Comparison of ENCODE assay signal across 8 mouse cellular contexts in the genomic region with DNA sequence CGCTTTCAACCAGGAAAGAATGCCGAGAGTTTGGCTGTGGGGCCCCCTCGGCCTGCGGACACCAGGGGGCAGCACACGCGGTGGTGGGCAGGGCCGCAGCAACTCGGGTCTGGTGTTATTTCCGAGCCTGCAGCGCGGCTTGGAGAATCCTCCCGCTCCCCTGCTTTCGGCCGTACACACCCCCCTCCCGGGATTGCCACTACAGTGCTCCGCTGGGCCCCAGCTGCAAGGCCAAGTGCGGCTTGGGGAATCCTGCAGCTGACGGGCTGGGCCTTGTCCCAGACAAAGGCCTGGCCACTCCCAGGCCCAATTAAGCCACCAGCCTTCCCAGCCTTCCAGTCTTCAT. TPM values are rescaled to one million over a fixed set of nuclear protein-coding genes. Genes with fewer than 3 reads are reported as not detected.
DNase-seq lines count a peak whose midpoint lies in the region; ATAC-seq and TF ChIP-seq lines count a peak whose summit lies in the region.

No protein-coding gene starts in this region.

- peaks cover 40% of the 10 kb centered on the region for H3K27me3 ChIP-seq in intestine, embryonic 16.5 days (replicated peaks; ENCODE audit: control insufficient read depth, insufficient read depth, low read length)

- TF ChIP-seq CTCF in cortical plate, adult 2 months (IDR thresholded peaks at IDR 0.05; ENCODE audit: extremely low read depth, insufficient read depth, low read length) = peak; percentile 28; the same call in 1 of the 2 replicates
- TF ChIP-seq CTCF in lung, adult 2 months (IDR thresholded peaks at IDR 0.05; ENCODE audit: insufficient read depth, low read length) = peak; percentile 42
- TF ChIP-seq CTCF in olfactory bulb, adult 2 months (IDR thresholded peaks at IDR 0.05; ENCODE audit: insufficient read depth, low read depth, low read length) = peak; percentile 67

- peak; percentile 27 for DNase-seq in left cerebral cortex, adult 11 months (ENCODE audit: low spot score)
- no peak for DNase-seq in left cerebral cortex, adult 8-10 months (ENCODE audit: low spot score in 2 of 2)
- peak; percentile 76 to 85 for DNase-seq in gastrocnemius, postnatal 4 days (ENCODE audit: low spot score in 2 of 2)
- peak; percentile 79 for DNase-seq in lung, adult 2 months
- peak; percentile 82 for DNase-seq in urinary bladder, postnatal 25 days (ENCODE audit: low spot score)

- H3K4me1 ChIP-seq in cortical plate, adult 2 months (ENCODE audit: control insufficient read depth, insufficient read depth, low read length) = no peaks in the 10 kb centered on the region
- peaks cover 18% of the 10 kb centered on the region for H3K4me1 ChIP-seq in intestine, embryonic 16.5 days (ENCODE audit: control insufficient read depth, insufficient read depth, low read length)
- peaks cover 8% of the 10 kb centered on the region; the same call in 1 of the 2 replicates for H3K4me1 ChIP-seq in lung, adult 2 months (ENCODE audit: control insufficient read depth, insufficient read depth, low read length)
- peaks cover 15% of the 10 kb centered on the region for H3K4me1 ChIP-seq in olfactory bulb, adult 2 months (ENCODE audit: control insufficient read depth, insufficient read depth, low read length)

- TF ChIP-seq POLR2A in cortical plate, adult 2 months (IDR thresholded peaks at IDR 0.05; ENCODE audit: extremely low read depth, insufficient read depth, low read length) = no peak
- peak; percentile 48; the same call in 1 of the 2 replicates for TF ChIP-seq POLR2A in lung, adult 2 months (IDR thresholded peaks at IDR 0.05; ENCODE audit: borderline replicate concordance, extremely low read depth, low read depth, low read length)
- no peak for TF ChIP-seq POLR2A in olfactory bulb, adult 2 months (IDR thresholded peaks at IDR 0.05; ENCODE audit: insufficient read depth, low read depth, low read length)

- peak overlapping the region; percentile 87 for H3K4me2 ChIP-seq in intestine, embryonic 16.5 days (ENCODE audit: low read depth, low read length)

- H3K27ac ChIP-seq in cortical plate, adult 2 months (ENCODE audit: insufficient read depth, low read length) = no peak overlapping the region
- H3K27ac ChIP-seq in intestine, embryonic 16.5 days (ENCODE audit: low read length) = peak overlapping the region; percentile 65
- H3K27ac ChIP-seq in olfactory bulb, adult 2 months (ENCODE audit: insufficient read depth, low read depth, low read length) = no peak overlapping the region

- no peak overlapping the region for H3K4me3 ChIP-seq in cortical plate, adult 2 months (ENCODE audit: insufficient read depth, low read length)
- peak overlapping the region; percentile 58 for H3K4me3 ChIP-seq in intestine, embryonic 16.5 days (ENCODE audit: low read length)
- H3K4me3 ChIP-seq in lung, adult 2 months (replicated peaks; ENCODE audit: extremely low read depth, low read depth, low read length) = peak overlapping the region; percentile 40
- no peak overlapping the region for H3K4me3 ChIP-seq in olfactory bulb, adult 2 months (ENCODE audit: insufficient read depth, low read depth, low read length)

- WGBS in intestine, embryonic 16.5 days = under 1% methylated on average over 18 of the region's 18 CpGs
- under 1% methylated on average over 18 of the region's 18 CpGs for WGBS in lung, adult 2 months
- under 1% methylated on average over 18 of the region's 18 CpGs for WGBS in olfactory bulb, adult 2 months

- H3K9ac ChIP-seq in intestine, embryonic 16.5 days (ENCODE audit: low read depth, low read length) = peak overlapping the region; percentile 67

- H3K9me3 ChIP-seq in intestine, embryonic 16.5 days (ENCODE audit: control insufficient read depth, low read length) = no peaks in the 10 kb centered on the region

- H3K36me3 ChIP-seq in intestine, embryonic 16.5 days (ENCODE audit: control insufficient read depth, insufficient read depth, low read length) = no peaks in the 10 kb centered on the region

- ATAC-seq in intestine, embryonic 16.5 days = peak; percentile 49

RNA-seq across cellular contexts. Expression of a gene that starts 6.8 kb away (rescaled TPM):
- total RNA-seq in left cerebral cortex, adult 8-10 months (2022) = not detected
- not detected in 2 replicates for polyA plus RNA-seq in cortical plate, adult 2 months (2012; rRNA removed)
- total RNA-seq in gastrocnemius, postnatal 4 days (2021) = not detected
- polyA plus RNA-seq in intestine, embryonic 16.5 days (2015; fragmentation: Nextera tagmentation; extraction: Ambion mirVana) = not detected in 2 replicates
- not detected in 2 replicates for polyA plus RNA-seq in lung, adult 2 months (2012; rRNA removed)
- polyA plus RNA-seq in olfactory bulb, adult 2 months (2012; ENCODE audit: insufficient read depth, insufficient read length, low replicate concordance, missing spikeins) = not detected in 2 replicates

RNA-seq across cellular contexts. Expression of a gene that starts 11.0 kb away (rescaled TPM):
- total RNA-seq in left cerebral cortex, adult 8-10 months (2022) = 1 to 10 TPM; 1.8 to 2.3 (median 2.0) TPM
- 2.7 and 2.9 TPM in 2 replicates for polyA plus RNA-seq in cortical plate, adult 2 months (2012; rRNA removed)
- total RNA-seq in gastrocnemius, postnatal 4 days (2021) = 10 to 100 TPM; 17.1 to 20.8 TPM
- 1.7 and 2.2 TPM in 2 replicates for polyA plus RNA-seq in intestine, embryonic 16.5 days (2015; fragmentation: Nextera tagmentation; extraction: Ambion mirVana)
- 257 and 302 TPM in 2 replicates for polyA plus RNA-seq in lung, adult 2 months (2012; rRNA removed)
- polyA plus RNA-seq in olfactory bulb, adult 2 months (2012; ENCODE audit: insufficient read depth, insufficient read length, low replicate concordance, missing spikeins) = not detected in 2 replicates

RNA-seq across cellular contexts. Expression of a gene that starts 42.9 kb away (rescaled TPM):
- total RNA-seq in left cerebral cortex, adult 8-10 months (2022) = under 1 TPM in 3 of 4 experiments, not detected in 1; 0.13 to 0.33 (median 0.21) TPM
- polyA plus RNA-seq in cortical plate, adult 2 months (2012; rRNA removed) = 0.19 and 0.29 TPM in 2 replicates
- total RNA-seq in gastrocnemius, postnatal 4 days (2021) = 1 to 10 TPM; 5.8 to 6.2 TPM
- not detected in 2 replicates for polyA plus RNA-seq in intestine, embryonic 16.5 days (2015; fragmentation: Nextera tagmentation; extraction: Ambion mirVana)
- 79.5 and 80.4 TPM in 2 replicates for polyA plus RNA-seq in lung, adult 2 months (2012; rRNA removed)
- polyA plus RNA-seq in olfactory bulb, adult 2 months (2012; ENCODE audit: insufficient read depth, insufficient read length, low replicate concordance, missing spikeins) = not detected in 2 replicates

Comparison
In these comparisons a context has a peak if more than half of its experiments do, and no peak if none do; other contexts are left out.
1. DNase-seq: peak in left cerebral cortex, adult 11 months (single experiment), gastrocnemius, postnatal 4 days (2 of 2), lung, adult 2 months (single experiment) and urinary bladder, postnatal 25 days (single experiment); none in left cerebral cortex, adult 8-10 months (0 of 2).
2. H3K4me3 ChIP-seq: peak in intestine, embryonic 16.5 days (single experiment) and lung, adult 2 months (single experiment); none in cortical plate, adult 2 months (single experiment) and olfactory bulb, adult 2 months (single experiment).
3. RNA of a gene that starts 11.0 kb away (polyA plus RNA-seq): 257 to 302 TPM in lung, adult 2 months; 2.7 to 2.9 TPM in cortical plate, adult 2 months, 1.7 to 2.2 TPM in intestine, embryonic 16.5 days and not detected in olfactory bulb, adult 2 months; every median in the first group is over 10 times any median in the second.
4. RNA of a gene that starts 42.9 kb away (polyA plus RNA-seq): 79.5 to 80.4 TPM in lung, adult 2 months; 0.19 to 0.29 TPM in cortical plate, adult 2 months, not detected in intestine, embryonic 16.5 days and not detected in olfactory bulb, adult 2 months; every median in the first group is over 10 times any median in the second.
5. Peak in every context shown above with its lines, with median percentiles within 50 percentile points of each other: CTCF ChIP-seq.